Mouse (Mus musculus): ENCODE data around the gene C1qbp. TPM values are rescaled to one million over a fixed set of nuclear protein-coding genes. Genes with fewer than 3 reads are reported as not detected.

C1qbp gene
- 170 and 175 TPM in 2 replicates for polyA plus RNA-seq (2015; fragmentation: Nextera tagmentation; extraction: Ambion mirVana)

DNA sequence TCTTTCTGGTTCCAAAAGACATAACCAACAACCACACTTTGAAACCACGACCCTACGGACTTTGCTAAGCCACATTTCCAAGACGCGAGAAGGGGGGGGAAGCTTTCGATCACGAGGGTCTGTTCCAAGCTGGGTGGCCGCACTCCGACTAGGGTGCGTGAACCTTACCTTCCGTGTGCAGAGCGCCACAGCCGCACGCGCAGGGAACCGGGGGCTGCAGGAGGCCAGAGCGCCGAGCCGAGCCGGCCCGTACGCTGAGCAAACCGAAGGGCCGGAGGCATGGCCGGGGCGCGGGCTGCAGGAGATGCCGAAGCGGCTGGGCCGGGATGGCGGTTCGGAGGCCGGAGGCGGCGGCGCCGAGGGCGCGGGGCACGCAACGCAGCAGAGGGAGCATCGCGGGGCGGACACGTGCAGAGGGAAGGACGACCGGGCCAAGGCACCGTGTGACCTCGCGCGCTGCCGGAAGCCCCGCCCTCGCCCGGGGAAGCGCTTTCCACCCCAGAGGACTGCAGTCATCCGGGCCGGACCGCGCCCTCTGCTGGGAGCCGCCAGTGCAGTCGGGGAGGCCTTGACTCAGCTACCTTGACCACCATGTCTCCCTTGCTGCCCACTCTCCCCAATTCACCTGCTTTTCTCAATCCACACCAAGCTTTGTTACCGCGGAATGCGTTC, at the start of gene C1qbp:
TSS of gene C1qbp (minus strand) at position 470 of the 672 bp plus-strand sequence.
- Histone ChIP-seq H3K4me2 (ENCODE audit: low read length) (peak within 1 kb of the TSS; percentile 64), H3K27ac (ENCODE audit: low read length) (peak within 1 kb of the TSS; percentile 62), H3K4me1 (ENCODE audit: control insufficient read depth, insufficient read depth, low read length) (peaks cover 13% of the 10 kb centered on the region), H3K9me3 (replicated peaks; ENCODE audit: control insufficient read depth, low read length, poor library complexity, severe bottlenecking) (no peaks in the 10 kb centered on the region), H3K4me3 (ENCODE audit: low read depth, low read length) (peak within 1 kb of the TSS; percentile 99), H3K27me3 (ENCODE audit: control insufficient read depth, insufficient read depth, low read depth, low read length) (no peaks in the 10 kb centered on the region), H3K36me3 (ENCODE audit: control insufficient read depth, insufficient read depth, low read length) (peaks cover 32% of the 10 kb centered on the region), H3K9ac (ENCODE audit: low read depth, low read length) (peak within 1 kb of the TSS; percentile 93)
- ATAC-seq = peak; percentile 95
- under 1% methylated on average over 50 of the region's 64 CpGs for WGBS

DNA sequence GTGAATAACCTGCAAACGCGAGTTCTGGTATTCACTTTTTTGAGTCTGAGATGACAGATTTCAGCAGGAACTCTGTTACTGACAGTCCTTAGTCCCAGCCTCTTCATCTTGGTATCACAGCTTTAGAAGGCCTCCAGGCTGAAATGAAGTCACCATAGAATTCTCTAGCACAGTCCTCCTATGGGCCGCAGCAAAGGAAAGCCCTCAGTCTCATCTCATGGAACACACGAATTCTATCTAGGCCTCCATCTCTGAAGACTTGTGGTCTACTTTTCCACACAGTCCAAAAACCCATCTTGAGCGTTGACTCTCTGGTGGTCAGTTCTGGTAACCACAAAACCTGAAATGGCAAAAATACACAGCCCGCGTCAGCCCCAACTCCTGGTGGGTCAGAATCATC, 49.2 kb upstream of the C1qbp start:
- 47% methylated on average over 7 of the region's 7 CpGs for WGBS

GRCm38 (mm10) chr11:71029403-71030118, 46.7 kb upstream of the C1qbp start:
- H3K27me3 ChIP-seq (ENCODE audit: control insufficient read depth, insufficient read depth, low read depth, low read length) = no peaks in the 10 kb centered on the region

More for the DNA sequence above, 49.2 kb upstream of the C1qbp start:
- H3K9ac ChIP-seq (ENCODE audit: low read depth, low read length) = peak overlapping the region; percentile 95
- H3K4me1 ChIP-seq (ENCODE audit: control insufficient read depth, insufficient read depth, low read length) = peaks cover 24% of the 10 kb centered on the region
- ATAC-seq = no peak
- peak overlapping the region; percentile 79 for H3K4me2 ChIP-seq (ENCODE audit: low read length)
- H3K36me3 ChIP-seq (ENCODE audit: control insufficient read depth, insufficient read depth, low read length) = peaks cover 2% of the 10 kb centered on the region; the same call in 1 of the 2 replicates
- H3K4me3 ChIP-seq (ENCODE audit: low read depth, low read length) = peak overlapping the region; percentile 70
- H3K9me3 ChIP-seq (replicated peaks; ENCODE audit: control insufficient read depth, low read length, poor library complexity, severe bottlenecking) = no peaks in the 10 kb centered on the region
- peak overlapping the region; percentile 98 for H3K27ac ChIP-seq (ENCODE audit: low read length)
- H3K27me3 ChIP-seq (ENCODE audit: control insufficient read depth, insufficient read depth, low read depth, low read length) = no peaks in the 10 kb centered on the region

DNA sequence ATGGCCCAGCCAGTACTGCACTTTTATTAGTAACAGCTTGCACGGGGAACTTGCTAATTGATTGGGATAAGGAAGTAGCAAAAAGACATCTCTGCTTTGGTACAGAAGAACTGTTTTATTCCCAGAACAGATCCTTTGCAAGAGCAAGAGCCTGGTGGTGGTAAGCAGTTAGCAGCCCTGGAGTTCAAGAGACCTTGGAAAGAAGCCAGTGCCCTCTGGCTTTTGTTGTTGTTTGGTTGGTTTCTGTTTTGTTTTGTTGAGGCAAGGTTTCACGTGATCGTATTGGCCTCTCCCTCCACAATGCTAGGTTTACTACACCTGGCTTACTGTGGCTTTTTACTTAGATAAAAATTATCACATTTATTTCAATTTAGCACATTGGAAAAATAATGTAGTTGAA, 45.5 kb upstream of the C1qbp start:
- 81% methylated on average over 3 of the region's 3 CpGs for WGBS
- Histone ChIP-seq H3K4me3 (ENCODE audit: low read depth, low read length) (no peak overlapping the region), H3K4me2 (ENCODE audit: low read length) (no peak overlapping the region), H3K27ac (ENCODE audit: low read length) (no peak overlapping the region), H3K36me3 (ENCODE audit: control insufficient read depth, insufficient read depth, low read length) (peaks cover 13% of the 10 kb centered on the region), H3K4me1 (ENCODE audit: control insufficient read depth, insufficient read depth, low read length) (peaks cover 17% of the 10 kb centered on the region), H3K27me3 (ENCODE audit: control insufficient read depth, insufficient read depth, low read depth, low read length) (no peaks in the 10 kb centered on the region), H3K9ac (ENCODE audit: low read depth, low read length) (no peak overlapping the region), H3K9me3 (replicated peaks; ENCODE audit: control insufficient read depth, low read length, poor library complexity, severe bottlenecking) (no peaks in the 10 kb centered on the region)
- no peak for ATAC-seq

More at GRCm38 (mm10) chr11:71029403-71030118, 46.7 kb upstream of the C1qbp start:
- Histone ChIP-seq H3K4me3 (ENCODE audit: low read depth, low read length) (no peak overlapping the region), H3K9me3 (replicated peaks; ENCODE audit: control insufficient read depth, low read length, poor library complexity, severe bottlenecking) (no peaks in the 10 kb centered on the region), H3K4me2 (ENCODE audit: low read length) (no peak overlapping the region), H3K9ac (ENCODE audit: low read depth, low read length) (no peak overlapping the region), H3K27ac (ENCODE audit: low read length) (no peak overlapping the region), H3K36me3 (ENCODE audit: control insufficient read depth, insufficient read depth, low read length) (peaks cover 13% of the 10 kb centered on the region), H3K4me1 (ENCODE audit: control insufficient read depth, insufficient read depth, low read length) (peaks cover 24% of the 10 kb centered on the region)
- WGBS = 75% methylated on average over 3 of the region's 3 CpGs
- ATAC-seq = no peak

GRCm38 (mm10) chr11:71019201-71020068, 36.6 kb upstream of the C1qbp start, which contains the start of the genes Mis12 and Derl2:
Gene Mis12, plus strand, starts transcription at chr11:71019611.
Gene Derl2, minus strand, starts transcription at chr11:71019841.
- peak within 1 kb of the TSS; percentile 90 for H3K4me2 ChIP-seq (ENCODE audit: low read length)
- H3K9me3 ChIP-seq (replicated peaks; ENCODE audit: control insufficient read depth, low read length, poor library complexity, severe bottlenecking) = no peaks in the 10 kb centered on the region
- H3K4me3 ChIP-seq (ENCODE audit: low read depth, low read length) = peak within 1 kb of the TSS; percentile 95
- under 1% methylated on average over 68 of the region's 71 CpGs for WGBS
- peak; percentile 100 for ATAC-seq
- H3K4me1 ChIP-seq (ENCODE audit: control insufficient read depth, insufficient read depth, low read length) = peaks cover 46% of the 10 kb centered on the region
- peak within 1 kb of the TSS; percentile 89 for H3K27ac ChIP-seq (ENCODE audit: low read length)
- no peaks in the 10 kb centered on the region for H3K27me3 ChIP-seq (ENCODE audit: control insufficient read depth, insufficient read depth, low read depth, low read length)
- peak within 1 kb of the TSS; percentile 86 for H3K9ac ChIP-seq (ENCODE audit: low read depth, low read length)
- no peaks in the 10 kb centered on the region; the same call in 1 of the 2 replicates for H3K36me3 ChIP-seq (ENCODE audit: control insufficient read depth, insufficient read depth, low read length)

DNA sequence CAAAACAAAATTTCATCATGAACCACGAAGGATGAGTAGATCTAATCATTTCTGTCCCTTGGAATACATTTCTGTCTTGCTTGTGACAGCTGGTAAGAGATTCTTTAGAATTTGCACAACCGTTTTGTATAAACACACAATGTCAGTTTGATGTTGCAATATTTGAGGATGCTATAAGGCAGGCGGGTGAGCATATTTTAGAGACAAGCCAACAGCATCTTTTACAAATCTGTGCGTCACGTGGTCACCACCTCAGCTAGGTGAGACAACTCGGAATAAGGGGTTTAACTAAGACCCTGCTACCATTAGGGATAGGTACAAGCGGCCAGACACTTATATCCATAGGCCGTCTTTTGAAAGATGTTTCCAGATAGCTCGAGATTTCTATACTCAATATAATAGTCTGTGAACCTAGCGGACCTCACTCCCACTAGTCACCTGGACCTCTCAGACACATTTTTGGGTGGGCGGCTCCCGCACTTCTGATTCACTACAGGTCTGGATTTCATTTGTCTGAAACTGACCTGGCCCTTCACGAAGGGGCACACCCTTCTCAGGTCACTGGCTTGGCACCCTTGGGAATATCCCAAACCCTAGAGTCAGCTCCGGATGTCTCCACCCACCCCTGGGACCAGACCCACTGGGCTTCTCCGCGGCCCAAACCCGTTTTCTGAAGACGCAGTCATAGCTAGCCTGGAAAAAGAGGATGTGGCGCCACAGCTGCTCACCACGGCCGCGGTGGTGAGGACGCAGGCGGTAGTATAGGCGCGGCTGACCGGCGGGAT, 35.8 kb upstream of the C1qbp start:
- WGBS = 7% methylated on average over 28 of the region's 28 CpGs
- H3K27me3 ChIP-seq (ENCODE audit: control insufficient read depth, insufficient read depth, low read depth, low read length) = no peaks in the 10 kb centered on the region
- peak overlapping the region; percentile 89 for H3K27ac ChIP-seq (ENCODE audit: low read length)
- H3K36me3 ChIP-seq (ENCODE audit: control insufficient read depth, insufficient read depth, low read length) = no peaks in the 10 kb centered on the region; the same call in 1 of the 2 replicates
- H3K9me3 ChIP-seq (replicated peaks; ENCODE audit: control insufficient read depth, low read length, poor library complexity, severe bottlenecking) = no peaks in the 10 kb centered on the region
- ATAC-seq = no peak; the same call in 1 of the 2 replicates
- peak overlapping the region; percentile 95 for H3K4me3 ChIP-seq (ENCODE audit: low read depth, low read length)
- H3K4me1 ChIP-seq (ENCODE audit: control insufficient read depth, insufficient read depth, low read length) = peaks cover 46% of the 10 kb centered on the region
- H3K9ac ChIP-seq (ENCODE audit: low read depth, low read length) = peak overlapping the region; percentile 86
- peak overlapping the region; percentile 90 for H3K4me2 ChIP-seq (ENCODE audit: low read length)

- Histone ChIP-seq H3K4me1 (ENCODE audit: control insufficient read depth, insufficient read depth, low read length) (peaks cover 38% of the 10 kb centered on the region), H3K27me3 (ENCODE audit: control insufficient read depth, insufficient read depth, low read depth, low read length) (no peaks in the 10 kb centered on the region), H3K9ac (ENCODE audit: low read depth, low read length) (no peak overlapping the region), H3K27ac (ENCODE audit: low read length) (no peak overlapping the region), H3K4me3 (ENCODE audit: low read depth, low read length) (no peak overlapping the region), H3K36me3 (ENCODE audit: control insufficient read depth, insufficient read depth, low read length) (peaks cover 3% of the 10 kb centered on the region), H3K4me2 (ENCODE audit: low read length) (no peak overlapping the region), H3K9me3 (replicated peaks; ENCODE audit: control insufficient read depth, low read length, poor library complexity, severe bottlenecking) (no peaks in the 10 kb centered on the region)
- ATAC-seq = no peak
- WGBS = 95% methylated on average over 1 of the region's 1 CpGs
These were observed 34.2 kb upstream of the C1qbp start for GRCm38 (mm10) chr11:71017051-71017450.

GRCm38 (mm10) chr11:71012743-71013142, 29.9 kb upstream of the C1qbp start:
- no peak overlapping the region for H3K9ac ChIP-seq (ENCODE audit: low read depth, low read length)
- peaks cover 25% of the 10 kb centered on the region for H3K36me3 ChIP-seq (ENCODE audit: control insufficient read depth, insufficient read depth, low read length)
- H3K4me2 ChIP-seq (ENCODE audit: low read length) = no peak overlapping the region
- 98% methylated on average over 7 of the region's 7 CpGs for WGBS
- peaks cover 18% of the 10 kb centered on the region for H3K4me1 ChIP-seq (ENCODE audit: control insufficient read depth, insufficient read depth, low read length)
- no peak overlapping the region for H3K27ac ChIP-seq (ENCODE audit: low read length)
- H3K4me3 ChIP-seq (ENCODE audit: low read depth, low read length) = no peak overlapping the region
- H3K9me3 ChIP-seq (replicated peaks; ENCODE audit: control insufficient read depth, low read length, poor library complexity, severe bottlenecking) = no peaks in the 10 kb centered on the region
- H3K27me3 ChIP-seq (ENCODE audit: control insufficient read depth, insufficient read depth, low read depth, low read length) = no peaks in the 10 kb centered on the region
- ATAC-seq = no peak

All from midbrain, embryonic 16.5 days (tissue).